Mouse (Mus musculus) left cerebral cortex, adult 18-20 months (tissue): Measurements from ENCODE around the gene Csnk1e. TPM values are rescaled to one million over a fixed set of nuclear protein-coding genes. Genes with fewer than 3 reads are reported as not detected.

Experiments
- DNase-seq, 2 experiments: peaks; one replicate each; pipeline ENCODE4 v3.0.0; 2021 to 2022; ENCODE audit warnings: low spot score in 2 of 2, mixed read lengths in 1 of 2
- microRNA-seq, 2 experiments: library from miRNA; unstranded; fragments of <30 nt; microRNA quantifications; one replicate each; pipeline ENCODE4 v1.2.0; 2021
- total RNA-seq, 2 experiments: library from RNA; stranded (reverse); gene quantifications; 2 replicates each; pipeline ENCODE4 v1.2.3; 2021

Gene Csnk1e
- total RNA-seq, 2 experiments from 2014 or later = 135 to 149 TPM

DNA sequence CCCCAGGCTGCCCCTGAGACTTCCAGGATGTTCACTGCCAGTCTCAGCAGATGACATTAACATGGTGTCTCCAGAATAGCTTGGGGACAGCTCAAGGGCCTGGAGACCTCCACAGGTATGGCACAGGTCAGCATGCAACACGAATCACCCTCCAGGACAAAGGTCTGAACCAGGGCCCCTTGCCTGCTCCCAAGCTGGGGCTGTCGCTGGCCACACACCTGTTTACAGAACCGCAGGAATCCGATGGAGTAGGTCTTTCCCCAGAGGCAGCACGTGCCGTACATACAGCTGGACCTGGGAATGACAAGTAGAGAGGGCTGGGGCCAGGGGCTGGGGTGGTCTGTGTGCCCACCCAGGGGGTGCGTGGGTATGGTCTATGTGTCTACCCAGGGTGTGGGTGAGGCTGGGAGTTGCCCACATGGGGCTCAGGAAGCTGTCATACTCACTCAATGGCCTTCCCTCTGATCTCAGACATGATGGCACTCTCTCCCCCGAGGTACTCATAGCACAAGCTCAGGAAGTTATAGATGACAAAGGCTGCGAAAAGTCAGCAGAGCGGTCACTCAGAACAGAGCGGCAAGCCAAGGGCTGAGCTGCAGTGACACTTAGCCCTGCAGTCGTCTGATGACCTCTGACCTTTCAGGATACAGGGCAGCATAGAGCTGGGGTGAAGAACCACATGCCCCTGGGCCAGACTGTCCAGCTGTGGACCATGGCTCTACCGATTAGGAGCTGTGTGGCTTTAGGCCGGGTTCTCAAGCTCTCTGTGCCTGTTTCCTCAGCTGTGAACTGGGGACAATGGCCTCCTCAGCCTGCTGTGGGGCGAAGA lies 85.7 kb downstream of the Csnk1e start:
- no peak for DNase-seq

- DNase-seq = no peak
Measured at GRCm38 (mm10) chr15:79368861-79369440, 86.4 kb downstream of the Csnk1e start.

DNA sequence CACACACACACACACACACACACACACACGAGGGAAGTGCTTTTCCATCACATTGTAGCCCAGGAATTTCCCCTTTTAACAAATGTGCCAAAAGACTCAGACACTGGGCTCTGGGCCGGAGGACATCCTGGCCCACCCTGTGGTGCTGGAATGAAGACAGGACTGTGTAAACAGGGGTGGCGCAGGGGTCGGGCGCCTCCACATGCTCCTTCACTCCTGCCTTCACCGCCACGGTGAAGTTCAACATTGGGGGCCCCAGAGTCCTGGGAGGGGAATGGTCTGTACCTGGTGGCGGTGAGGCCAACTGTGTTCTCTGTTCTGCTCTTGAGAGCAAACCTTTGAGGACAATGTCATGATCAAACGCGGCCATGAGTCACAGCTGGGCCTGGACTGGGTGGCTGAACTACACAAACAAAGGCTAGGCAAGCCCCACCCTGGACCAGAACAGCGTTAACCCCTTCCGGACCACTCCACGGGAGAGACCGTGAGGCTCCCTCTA lies 87.0 kb downstream of the Csnk1e start:
- no peak for DNase-seq

Small RNAs within 50 kb of the gene (microRNA-seq; reads per million reads assigned to microRNA genes)
- gene Gm44302 (0 reads per million in 2 experiments), gene Mir1943 (1.5 to 2.7 reads per million in 2 experiments)

Other genes starting within 250 kb of the Csnk1e start
- 10 to 100 TPM; 47.1 to 54.0 TPM for gene Pick1, start 226.4 kb downstream of the Csnk1e start, total RNA-seq
- gene Gm49486, start 226.2 kb downstream of the Csnk1e start, total RNA-seq = under 1 TPM; 0.16 to 0.42 TPM
- not detected for gene Slc16a8, start 200.8 kb downstream of the Csnk1e start, total RNA-seq
- gene Baiap2l2, start 170.0 kb downstream of the Csnk1e start, total RNA-seq = 1 to 10 TPM; 3.1 to 4.9 TPM
- gene Pla2g6, start 127.2 kb downstream of the Csnk1e start, total RNA-seq = 10 to 100 TPM; 18.4 to 21.2 TPM
- gene Maff, start 108.9 kb downstream of the Csnk1e start, total RNA-seq = 1 to 10 TPM; 1.8 to 2.8 TPM
- 10 to 100 TPM; 71.3 to 74.8 TPM for gene Tmem184b, start 52.0 kb downstream of the Csnk1e start, total RNA-seq
- gene Kcnj4, start 49.7 kb upstream of the Csnk1e start, total RNA-seq = 100 to 1,000 TPM; 184 TPM
- gene Kdelr3, start 60.8 kb upstream of the Csnk1e start, total RNA-seq = under 1 TPM; 0.35 to 0.63 TPM
- gene Ddx17, start 91.2 kb upstream of the Csnk1e start, total RNA-seq = 100 to 1,000 TPM; 304 to 309 TPM
- under 1 TPM; 0.37 to 0.53 TPM for gene Dmc1, start 149.5 kb upstream of the Csnk1e start, total RNA-seq
- 10 to 100 TPM in 1 of 2 experiments, 1 to 10 TPM in 1; 9.3 to 10.0 TPM for gene Fam227a, start 203.4 kb upstream of the Csnk1e start, total RNA-seq
- gene Cby1, start 203.6 kb upstream of the Csnk1e start, total RNA-seq = 10 to 100 TPM; 42.4 to 47.0 TPM
- 100 to 1,000 TPM; 102 to 108 TPM for gene Tomm22, start 215.3 kb upstream of the Csnk1e start, total RNA-seq
- gene Josd1, start 232.4 kb upstream of the Csnk1e start, total RNA-seq = 10 to 100 TPM; 65.8 to 71.5 TPM
- 10 to 100 TPM; 52.7 to 53.4 TPM for gene Gtpbp1, start 235.3 kb upstream of the Csnk1e start, total RNA-seq